Mouse (Mus musculus) limb, embryonic 11.5 days (tissue): Measurements from ENCODE around the gene Wdr6. TPM values are rescaled to one million over a fixed set of nuclear protein-coding genes. Genes with fewer than 3 reads are reported as not detected.
A peak's percentile ranks its signal among the peaks of the same experiment; 100 is the strongest.

Experiments
- ATAC-seq: fragments of 200-750 bp; cut with Nextera tagmentation; 2 replicates; pipeline ENCODE4 v1.8.0; 2017; ENCODE audit warnings: low read depth; ENCODE audit not compliant: insufficient number of reproducible peaks, low FRiP score, low TSS enrichment
- DNase-seq: peaks from one replicate; pipeline ENCODE4 v3.0.0-alpha.2; 2015; ENCODE audit warnings: low spot score
- H3K27ac ChIP-seq: fragments of 300-500 bp; sonication (generic); replicated peaks from 2 replicates; pipeline ENCODE4 v1.5.1; 2014; ENCODE audit warnings: low read depth, mild to moderate bottlenecking, low read length
- H3K27me3 ChIP-seq: fragments of 300-500 bp; sonication (generic); 2 replicates; pipeline ENCODE4 v1.6.1; 2014; ENCODE audit warnings: mild to moderate bottlenecking, low read length, mixed read lengths; ENCODE audit not compliant: control insufficient read depth, insufficient read depth
- H3K36me3 ChIP-seq: fragments of 300-500 bp; sonication (generic); 2 replicates; pipeline ENCODE4 v1.6.1; 2014; ENCODE audit warnings: mild to moderate bottlenecking, low read length, moderate library complexity, mixed read lengths; ENCODE audit not compliant: control insufficient read depth, insufficient read depth
- H3K4me1 ChIP-seq: fragments of 300-500 bp; sonication (generic); 2 replicates; pipeline ENCODE4 v1.6.1; 2014; ENCODE audit warnings: low read length, mixed read lengths; ENCODE audit not compliant: control insufficient read depth, insufficient read depth
- H3K4me2 ChIP-seq: fragments of 300-500 bp; sonication (generic); 2 replicates; pipeline ENCODE4 v1.6.1; 2014; ENCODE audit warnings: low read depth, mild to moderate bottlenecking, moderate library complexity; ENCODE audit not compliant: severe bottlenecking
- H3K4me3 ChIP-seq: fragments of 300-500 bp; sonication (generic); 2 replicates; pipeline ENCODE4 v1.5.1; 2014; ENCODE audit warnings: low read depth, low read length
- H3K9ac ChIP-seq: fragments of 300-500 bp; sonication (generic); 2 replicates; pipeline ENCODE4 v1.6.1; 2014; ENCODE audit warnings: mild to moderate bottlenecking, low read length
- H3K9me3 ChIP-seq: fragments of 300-500 bp; sonication (generic); 2 replicates; pipeline ENCODE4 v1.6.1; 2016; ENCODE audit warnings: low read length; ENCODE audit not compliant: control insufficient read depth
- WGBS: fragments of 180-500 bp; shearing (Covaris S2); extraction: QIAGEN DNeasy Blood & Tissue Kit; methylation state at CpG from one replicate; pipeline ENCODE4 v1.1.7; 2014; 5-methylcytosine and 5-hydroxymethylcytosine counted together
- microRNA counts: library from miRNA; unstranded; fragments of <30 nt; microRNA quantifications from one replicate; lab custom pipeline; 2016
- microRNA-seq: library from miRNA; unstranded; fragments of <30 nt; microRNA quantifications from one replicate; pipeline ENCODE4, GENCODE M21; 2016
- polyA plus RNA-seq: library from polyadenylated mRNA; unstranded; fragments of >200 nt; fragmentation: Nextera tagmentation; extraction: Ambion mirVana; gene quantifications from 2 replicates; pipeline ENCODE4 v1.2.1, GENCODE M21; 2014

Wdr6 gene
- polyA plus RNA-seq, 1 experiment from 2014 or later = 152 TPM

DNA sequence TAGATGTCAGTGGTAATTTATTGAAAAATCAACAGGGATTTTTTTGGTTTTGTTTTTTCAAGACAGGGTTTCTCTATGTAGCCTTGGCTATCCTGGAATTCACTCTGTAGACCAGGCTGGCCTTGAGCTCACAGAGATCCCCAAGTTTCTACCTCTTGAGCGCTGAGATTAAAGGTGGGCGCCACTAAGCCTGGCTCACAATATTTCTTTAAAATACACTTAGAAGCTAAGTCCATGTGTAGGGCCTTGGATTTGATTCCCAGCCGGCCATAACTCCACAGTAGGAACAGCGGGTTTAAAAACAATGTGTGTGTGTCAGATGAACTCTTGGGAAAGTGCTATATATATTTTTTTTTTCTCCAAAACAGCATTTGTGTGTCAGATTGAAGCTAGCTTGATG lies 55.2 kb downstream of the Wdr6 start:
- 96% methylated on average over 4 of the region's 4 CpGs for WGBS
- Histone ChIP-seq H3K4me1 (0 out of 2 replicates have a peak, but pooled peaks cover 3% of the 10 kb centered on the region), H3K27me3 (no peaks in the 10 kb centered on the region), H3K4me2 (no peak overlapping the region), H3K36me3 (peaks cover 5% of the 10 kb centered on the region), H3K9me3 (no peaks in the 10 kb centered on the region), H3K9ac (no peak overlapping the region), H3K4me3 (no peak overlapping the region), H3K27ac (no peak overlapping the region)
- DNase-seq (no peak), ATAC-seq (no peak)

MicroRNA genes within 50 kb of the gene (microRNA counts, 519-probe panel; counts per million panel counts)
- 3,800 counts per million, percentile 53 among the panel's probes with 10 or more counts for microRNA mmu-miR-191 (lab: Ali Mortazavi, UCI)
- microRNA mmu-miR-425 (lab: Ali Mortazavi, UCI) = 3,109 counts per million, percentile 38 among the panel's probes with 10 or more counts

Small RNA genes within 50 kb of the gene (microRNA-seq; reads per million reads assigned to microRNA genes)
- gene Gm24083 = not detected
- not detected for gene Mir191
- gene Mir425 = 2,040 reads per million, percentile 82 among the genes with 10 or more reads in this experiment

Other genes with a start within 250 kb of the Wdr6 start
- 798 and 887 TPM in 2 replicates for gene Gpx1, start 239.8 kb downstream of the Wdr6 start, polyA plus RNA-seq
- gene Usp4, start 230.9 kb downstream of the Wdr6 start, polyA plus RNA-seq = 130 and 133 TPM in 2 replicates
- 0.57 and 0.87 TPM in 2 replicates for gene 1700102P08Rik, start 185.9 kb downstream of the Wdr6 start, polyA plus RNA-seq
- gene Ccdc36, start 150.3 kb downstream of the Wdr6 start, polyA plus RNA-seq = 1.3 and 1.5 TPM in 2 replicates
- not detected in 2 replicates for gene BC048562, start 142.3 kb downstream of the Wdr6 start, polyA plus RNA-seq
- 46.0 and 55.5 TPM in 2 replicates for gene Ccdc71, start 118.2 kb downstream of the Wdr6 start, polyA plus RNA-seq
- 13.6 and 17.2 TPM in 2 replicates for gene Klhdc8b, start 117.2 kb downstream of the Wdr6 start, polyA plus RNA-seq
- gene Lamb2, start 99.0 kb downstream of the Wdr6 start, polyA plus RNA-seq = 18.0 and 18.9 TPM in 2 replicates
- gene Usp19, start 88.1 kb downstream of the Wdr6 start, polyA plus RNA-seq = 73.6 and 81.7 TPM in 2 replicates
- 126 and 138 TPM in 2 replicates for gene Qars, start 71.0 kb downstream of the Wdr6 start, polyA plus RNA-seq
- gene Qrich1, start 61.9 kb downstream of the Wdr6 start, polyA plus RNA-seq = 164 and 167 TPM in 2 replicates
- gene Impdh2, start 18.5 kb downstream of the Wdr6 start, polyA plus RNA-seq = 237 and 247 TPM in 2 replicates
- 44.3 and 47.5 TPM in 2 replicates for gene Ndufaf3, start 11.3 kb downstream of the Wdr6 start, polyA plus RNA-seq
- 183 and 195 TPM in 2 replicates for gene Dalrd3, start 8.9 kb downstream of the Wdr6 start, polyA plus RNA-seq
- gene P4htm, start 18.9 kb upstream of the Wdr6 start, polyA plus RNA-seq = 6.7 and 7.2 TPM in 2 replicates
- gene Arih2, start 70.6 kb upstream of the Wdr6 start, polyA plus RNA-seq = 45.0 and 49.8 TPM in 2 replicates
- gene Slc25a20, start 83.3 kb upstream of the Wdr6 start, polyA plus RNA-seq = 23.2 and 31.4 TPM in 2 replicates
- gene Prkar2a, start 110.6 kb upstream of the Wdr6 start, polyA plus RNA-seq = 32.5 and 35.2 TPM in 2 replicates
- 129 and 136 TPM in 2 replicates for gene Ip6k2, start 205.1 kb upstream of the Wdr6 start, polyA plus RNA-seq
- gene Nckipsd, start 229.6 kb upstream of the Wdr6 start, polyA plus RNA-seq = 13.9 and 15.7 TPM in 2 replicates
- 0.10 and 0.20 TPM in 2 replicates for gene Celsr3, start 247.6 kb upstream of the Wdr6 start, polyA plus RNA-seq